8 mouse cellular contexts compared by ENCODE assay signal in the genomic region with DNA sequence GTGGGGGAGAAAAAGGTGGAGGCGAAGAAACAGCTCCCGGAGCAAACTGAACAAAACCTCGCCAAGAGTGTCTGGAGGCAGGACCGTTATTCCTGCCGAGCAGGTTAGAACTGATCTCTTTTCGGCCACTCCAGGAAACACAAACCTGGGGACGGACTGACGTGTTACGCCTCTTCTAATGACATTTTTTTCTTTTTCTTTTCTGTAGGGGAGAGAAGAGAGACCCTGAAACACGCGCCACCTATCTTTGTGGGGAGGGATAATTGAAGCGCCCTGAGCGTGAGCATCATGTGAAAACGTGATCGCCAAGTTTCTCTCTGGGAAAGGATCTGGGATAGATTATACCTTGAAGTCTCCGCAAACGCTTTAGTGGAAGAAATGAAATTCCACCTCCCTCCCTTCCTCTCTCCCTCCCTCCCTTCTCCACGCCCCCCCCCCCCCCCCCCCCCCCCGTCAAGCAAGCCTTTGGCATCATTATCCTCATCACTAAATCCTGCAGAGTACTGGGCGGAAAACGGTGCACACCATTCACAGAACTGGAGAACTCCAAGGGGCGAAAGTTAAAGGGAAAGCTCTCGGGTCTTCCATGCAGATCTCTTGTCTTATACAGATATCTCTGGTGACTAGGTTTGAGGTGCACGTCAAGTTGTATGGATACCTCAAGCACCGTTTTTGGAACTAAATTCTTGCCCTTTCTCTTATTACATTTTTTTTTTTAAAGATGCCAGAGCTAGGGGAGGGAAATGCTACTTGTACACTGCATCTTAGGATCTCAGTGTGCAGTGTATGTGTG. TPM values are rescaled to one million over a fixed set of nuclear protein-coding genes. Genes with fewer than 3 reads are reported as not detected.
DNase-seq lines count a peak whose midpoint lies in the region; ATAC-seq and TF ChIP-seq lines count a peak whose summit lies in the region.

No protein-coding gene starts in this region.

- H3K4me2 ChIP-seq in neural tube, embryonic 12.5 days (replicated peaks), result peak overlapping the region; percentile 78

- peaks cover 65% of the 10 kb centered on the region for H3K4me1 ChIP-seq in embryonic facial prominence, embryonic 10.5 days
- peaks cover 13% of the 10 kb centered on the region; the same call in 1 of the 2 replicates for H3K4me1 ChIP-seq in heart, embryonic 10.5 days
- H3K4me1 ChIP-seq in lung, adult 2 months (ENCODE audit: control insufficient read depth, insufficient read depth, low read length), result no peaks in the 10 kb centered on the region; the same call in 1 of the 2 replicates
- H3K4me1 ChIP-seq in neural tube, embryonic 12.5 days, result peaks cover 29% of the 10 kb centered on the region

- intact Hi-C loops in left cerebral cortex, adult 2 months (cut with DNase I), result loop anchor here (5.0 to 10.0 kb wide), 6 partner anchors 541 to 1329 kb away; no protein-coding TSS in a partner anchor

- under 1% methylated on average over 23 of the region's 25 CpGs for WGBS in embryonic facial prominence, embryonic 10.5 days
- WGBS in heart, embryonic 10.5 days, result under 1% methylated on average over 23 of the region's 25 CpGs
- WGBS in lung, adult 2 months, result 4% methylated on average over 23 of the region's 25 CpGs
- 1% methylated on average over 23 of the region's 25 CpGs for WGBS in neural tube, embryonic 12.5 days

- peaks cover 22% of the 10 kb centered on the region for H3K27me3 ChIP-seq in embryonic facial prominence, embryonic 10.5 days (replicated peaks; ENCODE audit: low read depth, poor library complexity, severe bottlenecking)
- no peaks in the 10 kb centered on the region for H3K27me3 ChIP-seq in heart, embryonic 10.5 days (ENCODE audit: insufficient read depth, poor library complexity, severe bottlenecking)
- H3K27me3 ChIP-seq in neural tube, embryonic 12.5 days (replicated peaks), result no peaks in the 10 kb centered on the region

- peak in 1 of 2 experiments; percentile 46 for DNase-seq in left cerebral cortex, adult 2 months (ENCODE audit: extremely low spot score in 1 of 2, low spot score in 2 of 2)
- DNase-seq in left cerebral cortex, adult 18-20 months (ENCODE audit: low spot score in 2 of 2), result no peak
- DNase-seq in embryonic facial prominence, embryonic 10.5 days (ENCODE audit: low spot score), result peak; percentile 69
- DNase-seq in heart, embryonic 10.5 days (ENCODE audit: low spot score), result peak; percentile 84
- peak; percentile 70 for DNase-seq in kidney, adult 9 months
- no peak for DNase-seq in lung, adult 2 months

- H3K4me3 ChIP-seq in left cerebral cortex, adult 2 months, result peak overlapping the region; percentile 86
- H3K4me3 ChIP-seq in embryonic facial prominence, embryonic 10.5 days, result peak overlapping the region; percentile 96
- peak overlapping the region; percentile 98 for H3K4me3 ChIP-seq in heart, embryonic 10.5 days
- H3K4me3 ChIP-seq in lung, adult 2 months (replicated peaks; ENCODE audit: extremely low read depth, low read depth, low read length), result peak overlapping the region; percentile 90
- peak overlapping the region; percentile 96 for H3K4me3 ChIP-seq in neural tube, embryonic 12.5 days

- peak overlapping the region; percentile 95 for H3K27ac ChIP-seq in left cerebral cortex, adult 2 months
- peak overlapping the region; percentile 99 for H3K27ac ChIP-seq in embryonic facial prominence, embryonic 10.5 days (replicated peaks)
- H3K27ac ChIP-seq in heart, embryonic 10.5 days, result peak overlapping the region; percentile 100
- H3K27ac ChIP-seq in neural tube, embryonic 12.5 days, result peak overlapping the region; percentile 21; the same call in 1 of the 2 replicates

- TF ChIP-seq POLR2A in lung, adult 2 months (IDR thresholded peaks at IDR 0.05; ENCODE audit: borderline replicate concordance, extremely low read depth, low read depth, low read length), result peak; percentile 53; the same call in 1 of the 2 replicates

- no peaks in the 10 kb centered on the region for H3K9me3 ChIP-seq in embryonic facial prominence, embryonic 10.5 days
- H3K9me3 ChIP-seq in heart, embryonic 10.5 days, result no peaks in the 10 kb centered on the region
- no peaks in the 10 kb centered on the region for H3K9me3 ChIP-seq in neural tube, embryonic 12.5 days

- H3K9ac ChIP-seq in neural tube, embryonic 12.5 days, result peak overlapping the region; percentile 100

- peak; percentile 58 for TF ChIP-seq CTCF in left cerebral cortex, adult 2 months (IDR thresholded peaks at IDR 0.05)
- TF ChIP-seq CTCF in lung, adult 2 months (IDR thresholded peaks at IDR 0.05; ENCODE audit: insufficient read depth, low read length), result peak; percentile 27; the same call in 1 of the 2 replicates

- ATAC-seq in neural tube, embryonic 12.5 days (ENCODE audit: low FRiP score, low read depth), result no peak
- no peak for ATAC-seq in inflammation-experienced regulatory T-cells, adult 6 months

- H3K36me3 ChIP-seq in embryonic facial prominence, embryonic 10.5 days (replicated peaks), result no peaks in the 10 kb centered on the region
- no peaks in the 10 kb centered on the region for H3K36me3 ChIP-seq in heart, embryonic 10.5 days
- no peaks in the 10 kb centered on the region for H3K36me3 ChIP-seq in neural tube, embryonic 12.5 days

RNA-seq across cellular contexts. Expression of a gene that starts 4.1 kb away (rescaled TPM):
- total RNA-seq in left cerebral cortex, adult 2 months (2021), result 100 to 1,000 TPM; 156 to 181 TPM
- total RNA-seq in left cerebral cortex, adult 18-20 months (2021), result 100 to 1,000 TPM; 141 to 180 TPM
- polyA plus RNA-seq in embryonic facial prominence, embryonic 10.5 days (2016; fragmentation: Nextera tagmentation; extraction: Ambion mirVana), result 20.9 and 27.8 TPM in 2 replicates
- polyA plus RNA-seq in heart, embryonic 10.5 days (2016; fragmentation: Nextera tagmentation; extraction: Ambion mirVana), result 22.8 and 25.1 TPM in 2 replicates
- 26.1 and 59.0 TPM in 2 replicates for polyA plus RNA-seq in lung, adult 2 months (2012; rRNA removed)
- polyA plus RNA-seq in neural tube, embryonic 12.5 days (2016; fragmentation: Nextera tagmentation; extraction: Ambion mirVana), result 55.6 and 58.7 TPM in 2 replicates
- polyA plus RNA-seq in inflammation-experienced regulatory T-cells, adult 6 months (2017; shearing (Covaris generic)), result 1 to 10 TPM in 1 of 3 experiments, under 1 TPM in 2; 0.66 to 6.7 (median 0.91) TPM

Comparison
In these comparisons a context has a peak if more than half of its experiments do, and no peak if none do; other contexts are left out.
1. DNase-seq: peak in embryonic facial prominence, embryonic 10.5 days (single experiment), heart, embryonic 10.5 days (single experiment) and kidney, adult 9 months (single experiment); none in left cerebral cortex, adult 18-20 months (0 of 2) and lung, adult 2 months (single experiment).
2. H3K27ac ChIP-seq: peak in every context shown above with its lines; median percentile 100 in heart, embryonic 10.5 days; 99 in embryonic facial prominence, embryonic 10.5 days; 95 in left cerebral cortex, adult 2 months; 21 in neural tube, embryonic 12.5 days.
3. Peak in every context shown above with its lines, with median percentiles within 50 percentile points of each other: H3K4me3 ChIP-seq.